Mouse (Mus musculus) olfactory bulb, adult 2 months (tissue): Measurements from ENCODE around the gene Sorcs1.

Source experiments
- CTCF ChIP-seq: fragments of 200-500 bp; IDR thresholded peaks from 2 replicates; pipeline ENCODE4 v1.5.1; 2012; ENCODE audit warnings: low read depth, mild to moderate bottlenecking, low read length, moderate library complexity; ENCODE audit not compliant: insufficient read depth
- POLR2A ChIP-seq: fragments of 200-500 bp; IDR thresholded peaks from 2 replicates; pipeline ENCODE4 v1.6.1; 2012; ENCODE audit warnings: mild to moderate bottlenecking, low read depth, low read length, moderate library complexity; ENCODE audit not compliant: insufficient read depth

DNA sequence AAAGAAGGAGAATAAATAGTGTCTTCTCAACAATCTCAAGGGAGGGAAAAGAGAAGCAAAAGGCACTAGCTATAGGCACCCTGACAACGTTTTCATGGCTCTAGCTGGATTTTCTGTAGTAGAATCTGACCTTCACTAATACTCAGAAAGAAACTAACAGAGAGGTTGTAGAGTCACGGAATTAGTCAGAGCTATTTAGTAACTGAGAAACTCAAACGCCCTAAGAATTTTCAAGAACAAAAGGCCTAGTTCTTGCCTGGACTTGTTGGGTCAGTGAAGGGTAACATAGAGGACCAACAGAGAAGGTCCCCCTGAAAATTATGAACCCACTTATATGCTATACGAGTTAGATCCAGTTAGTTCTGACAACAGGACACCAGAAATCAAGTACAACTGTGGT lies 81.1 kb downstream of the Sorcs1 start:
- TF ChIP-seq POLR2A, result no peak
- TF ChIP-seq CTCF, result no peak
